Mouse (Mus musculus): ENCODE results near the gene Dnajc12. TPM values are rescaled to one million over a fixed set of nuclear protein-coding genes. Genes with fewer than 3 reads are reported as not detected.
A peak's percentile ranks its signal among the peaks of the same experiment; 100 is the strongest.
"Not testable (repeated sequence)": the region's sequence is repeated elsewhere in the genome, so short reads cannot be mapped to it uniquely, and the experiment has no call there.

The Dnajc12 gene
- polyA plus RNA-seq, 1 experiment from 2014 or later = 9.7 TPM

GRCm38 (mm10) chr10:63402731-63403504, 20.7 kb downstream of the Dnajc12 start:
- no peak for DNase-seq (ENCODE audit: low spot score)
- H3K4me1 ChIP-seq = no peaks in the 10 kb centered on the region
- H3K27ac ChIP-seq = no peak overlapping the region
- H3K36me3 ChIP-seq = no peaks in the 10 kb centered on the region
- no peaks in the 10 kb centered on the region for H3K9me3 ChIP-seq (replicated peaks)
- H3K27me3 ChIP-seq (ENCODE audit: low read depth, poor library complexity, severe bottlenecking) = no peaks in the 10 kb centered on the region
- 93% methylated on average over 5 of the region's 5 CpGs for WGBS
- H3K4me3 ChIP-seq = no peak overlapping the region

GRCm38 (mm10) chr10:63403636-63404035, 21.4 kb downstream of the Dnajc12 start:
- Histone ChIP-seq H3K27me3 (ENCODE audit: low read depth, poor library complexity, severe bottlenecking) (no peaks in the 10 kb centered on the region), H3K36me3 (no peaks in the 10 kb centered on the region), H3K4me1 (no peaks in the 10 kb centered on the region), H3K27ac (no peak overlapping the region), H3K4me3 (no peak overlapping the region), H3K9me3 (replicated peaks) (no peaks in the 10 kb centered on the region)
- 83% methylated on average over 2 of the region's 2 CpGs for WGBS
- no peak for DNase-seq (ENCODE audit: low spot score)

- H3K36me3 ChIP-seq = no peaks in the 10 kb centered on the region
- no peak overlapping the region for H3K27ac ChIP-seq
- no peaks in the 10 kb centered on the region for H3K9me3 ChIP-seq (replicated peaks)
- no peaks in the 10 kb centered on the region for H3K27me3 ChIP-seq (ENCODE audit: low read depth, poor library complexity, severe bottlenecking)
- H3K4me1 ChIP-seq = no peaks in the 10 kb centered on the region
- no peak overlapping the region for H3K4me3 ChIP-seq
- DNase-seq (ENCODE audit: low spot score) = no peak
- WGBS = 77% methylated on average over 16 of the region's 16 CpGs
Measured at GRCm38 (mm10) chr10:63410162-63410956, 28.1 kb downstream of the Dnajc12 start.

GRCm38 (mm10) chr10:63411674-63412073, 29.4 kb downstream of the Dnajc12 start:
- H3K36me3 ChIP-seq; DNase-seq (ENCODE audit: low spot score); H3K27ac ChIP-seq; H3K9me3 ChIP-seq (replicated peaks); H3K4me3 ChIP-seq; H3K4me1 ChIP-seq; H3K27me3 ChIP-seq (ENCODE audit: low read depth, poor library complexity, severe bottlenecking): not testable (repeated sequence)
- 89% methylated on average over 6 of the region's 7 CpGs for WGBS

- no peak overlapping the region for H3K27ac ChIP-seq
- H3K4me1 ChIP-seq = no peaks in the 10 kb centered on the region
- no peaks in the 10 kb centered on the region for H3K27me3 ChIP-seq (ENCODE audit: low read depth, poor library complexity, severe bottlenecking)
- H3K36me3 ChIP-seq = no peaks in the 10 kb centered on the region
- H3K4me3 ChIP-seq = no peak overlapping the region
- no peak for DNase-seq (ENCODE audit: low spot score)
- H3K9me3 ChIP-seq (replicated peaks) = no peaks in the 10 kb centered on the region
- WGBS = 90% methylated on average over 17 of the region's 17 CpGs
Measured at GRCm38 (mm10) chr10:63412756-63413155, 30.5 kb downstream of the Dnajc12 start.

- no peak for DNase-seq (ENCODE audit: low spot score)
- Histone ChIP-seq H3K27ac (no peak overlapping the region), H3K4me1 (no peaks in the 10 kb centered on the region), H3K36me3 (no peaks in the 10 kb centered on the region), H3K9me3 (replicated peaks) (no peaks in the 10 kb centered on the region), H3K4me3 (no peak overlapping the region), H3K27me3 (ENCODE audit: low read depth, poor library complexity, severe bottlenecking) (no peaks in the 10 kb centered on the region)
- WGBS = 82% methylated on average over 7 of the region's 7 CpGs
Measured at GRCm38 (mm10) chr10:63415287-63415686, 33.0 kb downstream of the Dnajc12 start.

- Histone ChIP-seq H3K27me3 (ENCODE audit: low read depth, poor library complexity, severe bottlenecking) (no peaks in the 10 kb centered on the region), H3K4me3 (no peak overlapping the region), H3K36me3 (no peaks in the 10 kb centered on the region), H3K27ac (no peak overlapping the region), H3K4me1 (no peaks in the 10 kb centered on the region), H3K9me3 (replicated peaks) (no peaks in the 10 kb centered on the region)
- DNase-seq (ENCODE audit: low spot score) = no peak
- WGBS = 65% methylated on average over 7 of the region's 7 CpGs
Measured at GRCm38 (mm10) chr10:63415850-63416249, 33.6 kb downstream of the Dnajc12 start.

- Histone ChIP-seq H3K9me3 (replicated peaks) (no peaks in the 10 kb centered on the region), H3K4me1 (no peaks in the 10 kb centered on the region), H3K27ac (no peak overlapping the region), H3K27me3 (ENCODE audit: low read depth, poor library complexity, severe bottlenecking) (no peaks in the 10 kb centered on the region), H3K36me3 (no peaks in the 10 kb centered on the region), H3K4me3 (no peak overlapping the region)
- no peak for DNase-seq (ENCODE audit: low spot score)
- WGBS = 56% methylated on average over 5 of the region's 5 CpGs
Measured at GRCm38 (mm10) chr10:63417061-63417460, 34.8 kb downstream of the Dnajc12 start.

- H3K27me3 ChIP-seq (ENCODE audit: low read depth, poor library complexity, severe bottlenecking) = no peaks in the 10 kb centered on the region
- no peak within 1 kb of the TSS for H3K27ac ChIP-seq
- no peaks in the 10 kb centered on the region for H3K36me3 ChIP-seq
- H3K4me3 ChIP-seq = no peak within 1 kb of the TSS
- DNase-seq (ENCODE audit: low spot score) = peak; percentile 49
- no peaks in the 10 kb centered on the region for H3K9me3 ChIP-seq (replicated peaks)
- H3K4me1 ChIP-seq = no peaks in the 10 kb centered on the region
- WGBS = 86% methylated on average over 18 of the region's 18 CpGs
Measured at GRCm38 (mm10) chr10:63421739-63422735, 39.8 kb downstream of the Dnajc12 start, which contains the start of gene Gm7075. Gene Gm7075 (minus strand): TSS chr10:63421789.

- DNase-seq (ENCODE audit: low spot score) = no peak
- no peak overlapping the region for H3K4me3 ChIP-seq
- no peaks in the 10 kb centered on the region for H3K9me3 ChIP-seq (replicated peaks)
- H3K27ac ChIP-seq = no peak overlapping the region
- no peaks in the 10 kb centered on the region for H3K36me3 ChIP-seq
- H3K27me3 ChIP-seq (ENCODE audit: low read depth, poor library complexity, severe bottlenecking) = no peaks in the 10 kb centered on the region
- WGBS = 91% methylated on average over 5 of the region's 5 CpGs
- H3K4me1 ChIP-seq = no peaks in the 10 kb centered on the region
Measured at GRCm38 (mm10) chr10:63422736-63422992, 40.4 kb downstream of the Dnajc12 start.

GRCm38 (mm10) chr10:63423591-63424474, 41.6 kb downstream of the Dnajc12 start:
- H3K4me3 ChIP-seq = no peak overlapping the region
- no peak for DNase-seq (ENCODE audit: low spot score)

GRCm38 (mm10) chr10:63424475-63424814, 42.2 kb downstream of the Dnajc12 start:
- no peaks in the 10 kb centered on the region for H3K27me3 ChIP-seq (ENCODE audit: low read depth, poor library complexity, severe bottlenecking)
- no peaks in the 10 kb centered on the region for H3K36me3 ChIP-seq
- no peak for DNase-seq (ENCODE audit: low spot score)
- no peaks in the 10 kb centered on the region for H3K4me1 ChIP-seq
- H3K4me3 ChIP-seq = no peak overlapping the region
- H3K27ac ChIP-seq = no peak overlapping the region
- no peaks in the 10 kb centered on the region for H3K9me3 ChIP-seq (replicated peaks)

More at GRCm38 (mm10) chr10:63423591-63424474, 41.6 kb downstream of the Dnajc12 start:
- Histone ChIP-seq H3K27ac (no peak overlapping the region), H3K4me1 (no peaks in the 10 kb centered on the region), H3K27me3 (ENCODE audit: low read depth, poor library complexity, severe bottlenecking) (no peaks in the 10 kb centered on the region), H3K36me3 (no peaks in the 10 kb centered on the region), H3K9me3 (replicated peaks) (no peaks in the 10 kb centered on the region)
- WGBS = 87% methylated on average over 9 of the region's 9 CpGs
